Mouse (Mus musculus): ENCODE measurements at regions not wholly inside any gene's neighbourhood (a gene's known extent, or its start where the extent isn't known, plus 50 kb on each side); places are given as distances from the start of the nearest gene placed in this dataset.
A peak's percentile ranks its signal among the peaks of the same experiment; 100 is the strongest.

DNA sequence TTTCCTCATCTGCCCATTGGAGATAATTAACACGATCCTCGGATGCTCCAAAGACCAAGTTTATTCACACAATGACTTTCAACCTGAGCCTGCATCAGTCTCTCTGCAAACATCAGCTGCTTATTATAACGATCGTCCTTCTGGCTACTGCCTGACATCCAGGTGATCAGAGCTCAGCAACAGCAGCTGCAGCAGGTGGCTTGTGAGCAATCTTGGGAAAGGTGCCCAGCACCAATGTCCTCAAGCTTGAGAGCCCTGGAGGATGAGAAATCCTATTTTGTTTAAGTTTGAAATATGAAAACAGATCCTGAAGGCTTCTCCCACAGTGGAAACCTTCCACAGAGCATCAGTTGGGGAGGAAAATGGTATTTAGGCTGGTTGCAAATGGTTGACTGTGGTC lies 242.8 kb downstream of the Prdm2 start:
- no peak for ATAC-seq (replicated peaks; ENCODE audit: low FRiP score, low TSS enrichment, poor library complexity, severe bottlenecking)

DNA sequence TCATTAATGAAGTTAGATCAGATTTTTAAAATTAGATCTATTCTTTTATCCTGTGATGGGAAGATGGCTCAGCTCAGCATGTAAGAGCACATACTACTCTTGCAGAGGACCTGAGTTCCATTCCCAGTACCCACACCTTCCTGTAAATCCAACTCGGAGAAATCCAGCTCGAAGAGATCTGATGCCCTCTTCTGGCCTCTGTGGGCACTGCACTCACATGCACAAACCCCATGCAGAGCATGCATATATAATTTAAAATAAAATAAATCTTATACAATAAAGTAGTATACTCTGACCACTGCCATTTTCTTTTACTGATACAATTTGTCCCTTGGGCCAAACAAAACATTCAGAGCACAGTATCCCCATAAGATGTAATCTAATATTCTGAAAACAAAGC lies 245.2 kb downstream of the Prdm2 start:
- no peak for ATAC-seq (replicated peaks; ENCODE audit: low FRiP score, low TSS enrichment, poor library complexity, severe bottlenecking)

DNA sequence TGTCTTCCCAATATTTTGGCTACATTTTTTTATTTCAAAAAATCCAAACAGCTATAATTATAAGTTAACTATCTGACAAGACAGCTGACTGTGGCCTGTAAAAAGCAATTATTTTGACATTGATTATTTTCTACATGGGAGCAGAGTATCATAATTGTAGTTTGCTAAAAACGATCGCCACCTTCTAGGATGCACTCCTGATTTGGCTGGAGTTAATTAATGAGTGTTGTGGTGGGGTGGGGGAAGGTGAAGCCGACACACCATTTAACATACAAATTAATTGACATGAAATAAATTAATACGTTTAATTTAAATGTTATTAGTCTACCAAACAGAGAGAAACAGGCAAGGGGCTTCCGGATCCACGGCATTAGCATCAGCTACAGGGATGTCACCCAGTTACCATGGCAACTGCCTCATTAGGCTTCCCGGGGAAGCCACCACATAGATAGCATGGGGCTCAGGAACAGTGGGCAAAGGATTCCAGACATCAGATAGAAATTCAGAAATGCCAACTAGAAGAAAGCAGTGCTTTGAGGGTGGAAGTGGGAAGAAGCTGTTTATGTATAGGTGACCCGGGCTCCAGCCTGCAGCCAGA lies 255.9 kb downstream of the Prdm2 start:
- ATAC-seq (replicated peaks; ENCODE audit: low FRiP score, low TSS enrichment, poor library complexity, severe bottlenecking) = no peak

DNA sequence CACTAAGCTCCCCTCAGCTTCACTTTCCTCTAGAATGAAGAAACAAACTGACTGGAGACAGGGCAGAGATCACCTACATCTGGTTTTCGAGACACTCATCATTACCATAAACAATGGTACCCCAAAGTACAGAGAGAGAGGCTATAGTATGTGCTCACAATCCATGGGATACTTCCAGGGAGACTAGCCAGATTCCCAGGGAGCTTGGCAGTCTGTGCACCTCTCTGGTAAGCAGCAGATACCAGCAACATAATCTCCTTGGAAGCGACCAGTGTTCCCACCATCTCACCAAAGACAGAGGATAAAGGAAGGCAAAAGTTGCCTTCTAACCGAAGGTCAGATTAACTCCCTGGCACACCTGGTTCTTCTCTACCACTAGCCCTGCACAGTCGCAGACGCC lies 256.4 kb downstream of the Prdm2 start:
- ATAC-seq (replicated peaks; ENCODE audit: low FRiP score, low TSS enrichment, poor library complexity, severe bottlenecking) = no peak

DNA sequence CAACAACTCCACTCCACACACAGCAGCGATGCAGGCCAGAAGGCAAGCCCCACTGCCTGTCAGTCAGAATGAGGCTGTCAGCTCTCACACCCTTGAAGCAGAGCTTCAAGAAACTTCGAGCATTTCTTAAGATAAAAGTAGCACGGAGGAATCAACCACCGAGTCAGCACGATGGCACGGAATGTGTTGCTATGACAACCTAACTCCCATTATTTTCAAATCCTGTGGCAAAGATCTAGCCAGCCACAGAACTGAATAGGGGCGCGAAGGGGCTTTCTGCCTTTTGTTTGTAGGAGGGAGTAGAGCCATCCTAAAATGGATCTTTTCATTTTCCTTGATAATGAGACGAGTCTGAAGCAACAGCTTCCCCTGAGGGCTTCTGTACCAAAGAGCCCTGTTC lies 259.1 kb downstream of the Prdm2 start:
- ATAC-seq (replicated peaks; ENCODE audit: low FRiP score, low TSS enrichment, poor library complexity, severe bottlenecking) = no peak

DNA sequence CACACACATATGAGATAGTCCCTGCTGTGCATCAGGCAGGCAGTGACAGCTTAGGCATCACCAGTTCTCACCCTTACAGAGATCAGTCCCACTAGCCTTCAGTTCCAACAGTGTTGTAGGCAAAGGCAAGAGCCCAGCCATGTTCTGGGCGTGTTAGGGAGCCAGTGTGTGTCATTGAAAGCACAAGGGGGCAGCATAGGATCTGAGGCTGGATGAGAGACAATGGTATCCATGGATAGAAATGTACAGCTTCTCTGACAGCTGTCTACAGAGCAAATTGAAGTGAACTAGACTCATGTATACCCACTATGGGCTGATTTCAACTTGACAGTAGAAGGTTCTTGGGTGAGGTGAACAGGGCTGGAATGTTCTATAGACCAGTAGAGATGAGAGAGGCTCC lies 259.9 kb downstream of the Prdm2 start:
- no peak for ATAC-seq (replicated peaks; ENCODE audit: low FRiP score, low TSS enrichment, poor library complexity, severe bottlenecking)

DNA sequence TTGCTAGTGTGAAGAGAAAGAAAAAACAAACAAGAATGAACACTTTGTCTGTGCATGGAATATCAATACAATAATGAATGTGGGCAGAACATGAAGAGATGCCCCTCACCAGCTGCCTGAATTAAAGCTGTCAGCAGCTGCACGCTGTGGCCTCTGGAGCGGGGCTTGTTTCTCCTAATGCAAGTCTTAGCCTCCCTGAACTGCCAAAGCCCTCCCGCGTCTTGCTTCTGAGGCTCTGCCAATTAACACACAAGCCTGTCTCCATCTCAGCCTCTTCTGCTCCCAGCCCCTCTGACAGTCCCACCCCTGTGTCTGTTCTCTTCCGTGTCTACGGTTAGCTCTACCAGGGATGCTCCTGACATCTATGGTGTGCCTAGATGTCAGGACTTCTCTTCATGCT lies 265.1 kb downstream of the Prdm2 start:
- ATAC-seq (replicated peaks; ENCODE audit: low FRiP score, low TSS enrichment, poor library complexity, severe bottlenecking) = no peak

DNA sequence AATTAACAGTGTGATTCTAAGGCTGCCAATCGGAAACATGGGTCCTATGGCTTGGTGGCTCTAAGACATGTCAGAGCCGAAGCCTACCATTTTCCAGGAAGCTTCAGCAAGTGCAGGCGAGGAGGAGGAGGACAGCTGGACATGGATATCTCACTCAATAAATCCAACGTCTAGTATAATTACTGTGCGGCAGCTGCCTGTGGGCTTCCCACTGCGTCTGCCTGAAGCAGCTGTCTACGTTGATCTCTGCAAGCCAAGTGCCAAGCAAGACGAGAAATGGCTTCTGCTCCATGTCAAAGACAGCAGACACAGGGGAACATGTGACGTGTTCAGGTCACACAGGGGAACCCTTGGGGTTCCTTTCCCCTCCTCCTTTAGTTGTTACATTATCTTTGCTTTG lies 279.2 kb downstream of the Prdm2 start:
- ATAC-seq (replicated peaks; ENCODE audit: low FRiP score, low TSS enrichment, poor library complexity, severe bottlenecking) = no peak

DNA sequence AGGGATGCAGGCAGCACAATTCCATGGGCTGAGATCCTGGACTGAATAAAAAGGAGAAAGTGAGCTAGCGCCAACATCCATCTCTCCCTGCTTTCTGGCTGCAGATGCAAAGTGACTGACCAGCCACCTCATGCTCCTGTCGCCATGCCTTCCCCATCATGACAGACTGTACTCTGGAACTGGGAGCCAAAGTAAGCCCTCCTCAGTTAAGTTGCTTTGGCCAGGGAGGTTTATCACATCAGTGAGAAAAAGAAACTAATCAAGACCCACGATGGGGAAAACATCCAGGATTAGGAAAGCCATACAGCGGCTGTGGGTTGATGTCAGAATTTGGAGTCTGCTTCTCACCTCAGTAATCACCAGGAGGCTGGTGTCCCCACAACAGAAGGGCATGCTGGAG lies 283.6 kb downstream of the Prdm2 start:
- no peak for ATAC-seq (replicated peaks; ENCODE audit: low FRiP score, low TSS enrichment, poor library complexity, severe bottlenecking)

DNA sequence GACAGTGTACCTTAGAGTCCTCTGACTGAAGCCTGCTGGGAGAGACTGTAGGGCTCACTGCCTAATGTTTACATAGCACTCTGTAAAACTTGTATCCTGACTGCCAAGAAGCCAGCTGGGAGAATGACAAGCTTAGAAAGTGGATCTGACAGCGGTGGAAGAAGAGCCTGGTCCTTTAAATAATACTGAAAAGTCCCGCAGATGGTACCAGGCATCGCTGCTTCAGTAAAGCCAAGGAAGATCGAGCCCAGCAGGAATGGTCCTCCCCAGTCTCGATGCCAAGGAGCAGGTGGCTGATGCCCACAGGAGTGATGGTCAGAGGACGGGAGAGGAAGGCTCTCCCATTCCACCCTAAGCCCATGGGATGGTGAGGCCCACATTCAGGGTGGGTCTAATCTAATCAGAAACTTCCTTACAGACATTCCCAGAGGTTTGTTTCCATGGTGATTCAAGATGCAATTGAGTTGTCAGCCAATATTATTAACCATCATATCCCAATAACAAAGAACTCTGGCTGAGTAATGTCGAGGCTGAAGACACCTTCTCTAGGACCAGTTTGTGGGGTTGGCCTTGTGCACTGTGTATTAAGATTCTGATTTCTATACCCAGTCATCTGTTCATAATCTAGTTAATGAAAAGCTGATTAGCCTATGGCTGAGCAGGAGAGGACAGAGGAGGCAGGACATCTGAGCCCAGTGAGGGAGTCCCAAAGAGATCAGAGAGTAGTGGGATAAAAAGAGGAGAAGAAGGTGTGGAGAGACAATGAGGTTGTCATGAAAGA lies 285.3 kb downstream of the Prdm2 start:
- no peak for ATAC-seq (replicated peaks; ENCODE audit: low FRiP score, low TSS enrichment, poor library complexity, severe bottlenecking)

DNA sequence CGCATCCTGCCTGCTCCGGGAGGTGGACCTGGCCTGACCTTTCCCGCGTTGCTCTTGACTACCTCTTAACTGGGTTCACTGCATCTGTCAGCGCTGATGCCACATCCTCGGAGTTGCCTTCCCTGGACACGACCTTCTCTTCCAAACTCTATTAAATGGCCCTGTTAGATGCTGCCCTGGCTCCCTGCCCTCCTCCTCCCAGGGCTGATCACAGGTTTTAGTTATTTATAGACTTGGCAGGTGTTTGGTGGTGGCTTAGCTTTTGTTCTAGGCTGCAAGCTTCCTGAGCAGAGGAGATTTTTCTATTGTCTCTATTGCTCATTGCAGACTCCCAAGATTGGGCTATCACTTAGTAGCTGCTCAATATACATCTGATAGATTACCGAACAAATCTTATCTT lies 287.7 kb downstream of the Prdm2 start:
- ATAC-seq (replicated peaks; ENCODE audit: low FRiP score, low TSS enrichment, poor library complexity, severe bottlenecking) = no peak

DNA sequence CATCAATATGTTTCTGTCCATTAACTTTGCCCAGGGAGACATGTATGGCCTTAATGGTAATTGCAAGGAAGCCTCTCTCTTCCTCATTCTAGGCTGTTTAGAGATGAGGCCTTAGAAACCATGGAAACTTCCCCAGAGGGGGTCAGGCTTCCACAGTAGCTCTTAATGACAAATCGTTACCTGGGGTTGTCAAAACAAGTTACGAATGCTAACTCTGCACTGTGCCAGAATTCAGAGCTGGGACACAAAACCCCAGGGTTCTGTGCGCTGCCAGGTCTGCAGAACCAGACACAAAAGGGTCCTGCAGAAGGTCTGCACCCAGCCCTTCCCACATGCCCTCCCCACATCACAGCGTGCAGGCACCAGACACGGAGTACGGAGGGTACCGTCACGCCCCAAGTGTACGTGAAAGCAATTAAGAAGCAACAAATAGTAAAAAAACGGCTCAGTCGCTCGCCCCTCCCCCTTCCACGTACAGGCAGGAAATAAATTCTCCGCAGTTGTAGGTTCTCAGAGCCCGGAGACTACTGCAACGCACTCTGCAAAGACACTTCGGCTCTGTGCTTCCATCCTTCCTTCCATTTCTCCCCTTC lies 303.3 kb downstream of the Prdm2 start:
- ATAC-seq (replicated peaks; ENCODE audit: low FRiP score, low TSS enrichment, poor library complexity, severe bottlenecking) = no peak

DNA sequence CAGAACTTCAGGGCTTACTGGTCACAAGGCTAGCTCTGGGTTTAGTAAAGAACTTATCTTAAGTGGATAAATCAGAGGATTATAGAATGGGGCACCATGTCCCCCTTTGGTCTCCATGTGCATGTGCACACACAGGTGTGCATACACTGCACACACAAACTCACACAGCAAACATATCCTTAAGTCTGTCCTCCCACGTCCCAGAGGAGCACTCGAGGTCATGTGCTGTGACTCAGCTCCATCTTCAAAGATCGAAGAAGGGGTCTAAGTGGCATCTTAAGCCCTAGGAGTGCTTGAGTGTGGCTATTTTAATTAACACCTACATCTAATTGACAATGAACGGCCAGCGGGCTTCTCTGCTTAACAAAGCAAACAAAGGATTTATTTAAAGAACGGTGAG lies 304.0 kb downstream of the Prdm2 start:
- ATAC-seq (replicated peaks; ENCODE audit: low FRiP score, low TSS enrichment, poor library complexity, severe bottlenecking) = no peak

DNA sequence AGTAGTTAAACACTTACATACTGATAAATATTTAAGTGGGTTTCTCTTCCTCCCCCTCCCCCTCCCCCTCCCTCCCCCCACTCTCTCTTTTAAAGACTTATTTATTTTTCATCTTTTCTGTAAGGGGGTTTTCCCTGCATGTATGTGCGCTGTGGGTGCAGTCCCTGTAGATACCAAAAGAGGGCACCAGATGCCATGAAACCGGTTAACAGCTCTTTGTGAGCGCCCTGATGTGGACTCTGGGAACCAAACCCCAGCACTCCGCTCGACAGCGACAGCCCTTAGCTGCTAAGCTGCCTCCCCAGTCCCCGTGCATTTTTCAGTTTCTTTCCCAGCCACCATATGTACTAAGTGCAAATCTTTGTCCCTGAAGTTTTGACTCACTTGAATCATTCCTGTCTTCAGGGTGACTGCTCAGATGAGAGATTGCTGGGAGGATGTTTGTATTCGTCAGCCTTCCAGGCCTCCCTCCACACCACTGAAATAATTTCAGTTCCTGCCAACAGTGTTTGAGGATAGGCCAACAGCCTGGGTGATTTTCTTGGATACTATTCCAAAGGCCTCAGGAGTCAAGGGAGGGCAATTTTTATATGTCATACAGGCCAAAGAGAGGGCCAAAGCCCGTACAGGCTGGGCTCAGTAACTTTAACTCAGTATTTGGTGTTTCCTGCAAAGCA lies 309.3 kb downstream of the Prdm2 start:
- ATAC-seq (replicated peaks; ENCODE audit: low FRiP score, low TSS enrichment, poor library complexity, severe bottlenecking) = no peak

DNA sequence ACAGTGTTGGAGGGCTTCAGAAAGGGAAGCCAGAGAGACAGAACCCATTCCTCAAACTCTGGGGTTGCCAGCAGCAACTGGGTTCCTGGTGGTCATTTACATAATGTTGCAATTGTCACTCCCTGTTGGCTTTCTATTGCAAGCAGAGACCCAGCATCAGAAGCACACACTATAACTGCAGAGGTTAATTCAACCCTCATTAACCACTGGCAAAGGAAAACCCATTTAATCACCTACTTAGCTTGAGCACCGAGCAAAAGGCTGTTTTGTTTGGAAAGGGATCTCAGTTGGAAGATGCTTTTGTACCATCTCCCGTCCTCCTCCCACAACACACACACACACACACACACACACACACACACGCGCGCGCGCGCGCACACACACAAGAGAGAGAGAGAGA lies 312.0 kb downstream of the Prdm2 start:
- no peak for ATAC-seq (replicated peaks; ENCODE audit: low FRiP score, low TSS enrichment, poor library complexity, severe bottlenecking)

DNA sequence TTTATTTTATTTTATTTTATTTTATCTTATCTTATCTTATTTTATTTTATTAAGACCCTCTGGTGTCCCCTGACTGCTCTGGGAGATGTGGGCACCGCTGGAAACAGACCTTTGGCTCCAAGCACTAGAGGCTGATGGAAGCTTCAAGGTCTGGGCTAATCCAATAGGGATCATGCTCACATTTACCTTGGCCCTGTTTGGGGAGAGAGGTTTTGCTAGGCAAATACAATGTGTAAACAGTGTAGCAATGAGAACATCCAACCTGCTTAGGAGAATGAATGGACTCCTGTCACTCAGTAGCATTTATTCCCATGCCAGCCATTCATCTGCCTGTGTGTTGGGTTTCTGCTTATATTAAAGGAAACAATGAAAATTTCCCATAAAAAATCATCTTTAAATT lies 313.8 kb downstream of the Prdm2 start:
- no peak for ATAC-seq (replicated peaks; ENCODE audit: low FRiP score, low TSS enrichment, poor library complexity, severe bottlenecking)

DNA sequence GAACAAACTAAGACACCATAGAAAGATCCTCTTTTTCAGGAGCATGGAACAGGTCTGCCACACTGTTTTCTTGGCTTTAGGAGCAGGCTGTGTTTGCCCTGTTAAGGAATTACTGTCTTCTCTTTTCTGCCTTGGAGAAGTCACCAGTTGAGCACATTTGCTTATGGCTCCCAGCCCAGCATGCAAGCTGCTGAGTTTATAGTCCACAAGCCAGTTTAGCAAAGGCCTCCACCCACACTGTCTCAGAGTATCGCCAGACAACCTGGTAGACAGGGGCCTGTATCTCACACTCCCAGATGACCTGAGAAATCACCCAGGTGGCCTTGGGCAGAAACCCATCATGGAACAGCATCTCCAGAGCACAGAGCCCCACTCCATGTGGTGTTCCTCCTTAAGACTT lies 322.1 kb downstream of the Prdm2 start:
- no peak for ATAC-seq (replicated peaks; ENCODE audit: low FRiP score, low TSS enrichment, poor library complexity, severe bottlenecking)

DNA sequence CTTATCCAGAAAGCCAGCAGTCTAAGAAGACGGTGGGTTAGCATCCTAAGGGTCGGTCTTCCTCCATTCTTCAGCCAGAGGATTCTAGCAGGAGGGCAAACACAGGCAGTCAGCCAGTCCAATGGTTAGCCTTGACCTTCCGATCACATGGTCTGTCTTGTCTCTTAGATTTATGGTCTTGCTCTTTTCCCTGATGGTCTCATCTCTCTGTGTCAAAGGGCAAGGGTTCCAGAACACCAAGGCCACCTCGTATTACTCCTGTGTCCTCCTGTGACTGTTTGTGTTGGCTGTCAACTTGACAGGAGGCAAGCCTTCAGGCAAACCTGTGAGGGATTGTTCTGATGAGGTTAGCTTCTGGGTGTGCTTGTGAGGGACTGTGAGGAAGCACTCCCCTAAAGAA lies 323.9 kb downstream of the Prdm2 start:
- ATAC-seq (replicated peaks; ENCODE audit: low FRiP score, low TSS enrichment, poor library complexity, severe bottlenecking) = no peak

DNA sequence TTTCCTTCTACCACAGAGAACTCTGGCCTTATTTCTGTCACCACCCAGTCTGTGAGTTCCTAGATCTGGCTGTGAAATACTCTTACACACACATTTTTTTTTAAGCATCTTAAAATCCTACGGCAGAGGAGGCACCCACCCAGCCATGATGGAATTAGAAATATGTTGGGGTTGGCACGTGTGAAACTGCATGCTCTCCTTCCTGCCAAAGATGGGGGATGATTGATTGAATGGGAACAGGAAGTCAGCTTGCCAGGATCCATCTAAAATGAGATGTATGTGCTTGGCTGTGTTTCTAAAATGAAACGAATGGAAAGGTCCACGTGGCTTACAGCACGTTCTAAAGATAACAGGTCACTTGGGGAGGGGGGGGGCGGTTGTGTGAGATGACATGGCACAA lies 324.9 kb downstream of the Prdm2 start:
- no peak for ATAC-seq (replicated peaks; ENCODE audit: low FRiP score, low TSS enrichment, poor library complexity, severe bottlenecking)

DNA sequence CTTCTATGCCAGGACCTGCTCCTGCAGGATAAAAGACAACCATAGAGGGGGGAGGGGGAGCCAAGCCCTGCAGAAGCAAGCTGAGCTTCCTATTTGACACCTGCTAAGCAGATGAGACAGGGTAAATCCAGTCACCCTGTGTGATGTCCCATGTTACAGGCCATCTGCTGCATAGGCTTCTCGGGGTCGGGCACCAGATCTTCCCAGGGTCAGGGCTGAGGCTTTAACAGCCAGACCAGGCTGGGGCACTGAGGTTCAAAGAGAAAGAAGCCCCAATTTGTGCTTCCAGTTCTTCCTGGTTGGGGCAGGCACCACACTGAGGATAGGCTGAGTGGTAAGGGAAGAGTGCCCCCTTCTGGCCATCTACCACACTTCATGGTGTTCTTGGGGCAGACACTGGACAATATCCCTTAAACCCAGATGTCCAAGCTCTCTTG lies 332.5 kb downstream of the Prdm2 start:
- 0 out of 2 replicates have a peak, but pooled peaks have one; percentile 50 for ATAC-seq (replicated peaks; ENCODE audit: low FRiP score, low TSS enrichment, poor library complexity, severe bottlenecking)

DNA sequence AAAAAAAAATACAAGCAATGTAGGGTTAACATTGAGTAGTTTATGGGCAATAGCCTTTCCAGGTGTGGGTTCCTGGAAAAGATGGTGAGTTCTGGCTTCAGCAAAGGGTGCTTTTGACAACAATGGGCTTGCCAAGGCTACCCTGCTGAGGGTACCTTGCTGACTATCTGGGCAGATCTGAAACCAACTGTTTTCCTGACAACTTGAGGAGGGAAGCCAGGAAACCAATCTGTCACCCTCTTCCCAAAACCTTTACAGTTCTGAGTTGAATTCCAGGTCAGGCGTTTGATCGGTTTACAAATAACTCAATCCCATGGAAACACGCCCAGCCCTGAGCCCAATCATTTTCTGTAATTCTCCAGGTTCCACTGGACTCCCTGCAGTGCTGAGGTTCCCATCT lies 336.6 kb downstream of the Prdm2 start:
- no peak for ATAC-seq (replicated peaks; ENCODE audit: low FRiP score, low TSS enrichment, poor library complexity, severe bottlenecking)
